Mouse (Mus musculus) forebrain, embryonic 14.5 days (tissue): ENCODE measurements around the gene Irak1bp1. TPM values are rescaled to one million over a fixed set of nuclear protein-coding genes. Genes with fewer than 3 reads are reported as not detected.
A peak's percentile ranks its signal among the peaks of the same experiment; 100 is the strongest.

Experiments used
- ATAC-seq: fragments of 200-750 bp; cut with Nextera tagmentation; 2 replicates; pipeline ENCODE4 v1.8.0; 2017; ENCODE audit warnings: mild to moderate bottlenecking, moderate library complexity
- DNase-seq: peaks from one replicate; pipeline ENCODE4 v3.0.0-alpha.2; 2015; ENCODE audit warnings: low spot score
- H3K27ac ChIP-seq: fragments of 300-500 bp; sonication (generic); 2 replicates; pipeline ENCODE4 v1.5.1; 2014; ENCODE audit warnings: low read depth, mild to moderate bottlenecking, control low read depth, low read length, moderate library complexity
- H3K27me3 ChIP-seq: fragments of 300-500 bp; sonication (generic); replicated peaks from 2 replicates; pipeline ENCODE4 v1.6.1; 2014; ENCODE audit warnings: low read length, control low read depth, mixed read lengths; ENCODE audit not compliant: control insufficient read depth, insufficient read depth
- H3K36me3 ChIP-seq: fragments of 300-500 bp; sonication (generic); 2 replicates; pipeline ENCODE4 v1.6.1; 2014; ENCODE audit warnings: low read length, control low read depth; ENCODE audit not compliant: control insufficient read depth, insufficient read depth
- H3K4me1 ChIP-seq: fragments of 300-500 bp; sonication (generic); 2 replicates; pipeline ENCODE4 v1.6.1; 2014; ENCODE audit warnings: antibody characterized with exemption, low read length, control low read depth; ENCODE audit not compliant: control insufficient read depth, insufficient read depth
- H3K4me2 ChIP-seq: fragments of 300-500 bp; sonication (generic); 2 replicates; pipeline ENCODE4 v1.6.1; 2014; ENCODE audit warnings: mild to moderate bottlenecking, control low read depth, low read length
- H3K4me3 ChIP-seq: fragments of 300-500 bp; sonication (generic); 2 replicates; pipeline ENCODE4 v1.5.1; 2014; ENCODE audit warnings: low read depth, low read length, control low read depth
- H3K9ac ChIP-seq: fragments of 300-500 bp; sonication (generic); 2 replicates; pipeline ENCODE4 v1.6.1; 2014; ENCODE audit warnings: mild to moderate bottlenecking, low read length, control low read depth, moderate library complexity
- H3K9me3 ChIP-seq: fragments of 300-500 bp; sonication (generic); replicated peaks from 2 replicates; pipeline ENCODE4 v1.6.1; 2016; ENCODE audit warnings: low read length, control low read depth, mixed read lengths; ENCODE audit not compliant: control insufficient read depth
- WGBS: fragments of 180-500 bp; shearing (Covaris S2); extraction: QIAGEN DNeasy Blood & Tissue Kit; methylation state at CpG from one replicate; pipeline ENCODE4 v1.1.7; 2014; 5-methylcytosine and 5-hydroxymethylcytosine counted together
- polyA plus RNA-seq: library from polyadenylated mRNA; unstranded; fragments of >200 nt; fragmentation: Nextera tagmentation; extraction: Ambion mirVana; gene quantifications from 2 replicates; pipeline ENCODE4 v1.2.1, GENCODE M21; 2014

The Irak1bp1 gene
- polyA plus RNA-seq, 1 experiment from 2014 or later, result 47.5 TPM

- Histone ChIP-seq H3K4me2 (peak overlapping the region; percentile 66), H3K4me3 (peak overlapping the region; percentile 75), H3K36me3 (0 out of 2 replicates have a peak, but pooled peaks cover 2% of the 10 kb centered on the region), H3K27ac (peak overlapping the region; percentile 92), H3K27me3 (no peaks in the 10 kb centered on the region), H3K9me3 (no peaks in the 10 kb centered on the region), H3K4me1 (peaks cover 16% of the 10 kb centered on the region), H3K9ac (peak overlapping the region; percentile 91)
- ATAC-seq, result peak; percentile 96
- under 1% methylated on average over 63 of the region's 65 CpGs for WGBS
- DNase-seq, result peak; percentile 97
These were observed 522 bp downstream of the Irak1bp1 start for GRCm38 (mm10) chr9:82829693-82830430.

DNA sequence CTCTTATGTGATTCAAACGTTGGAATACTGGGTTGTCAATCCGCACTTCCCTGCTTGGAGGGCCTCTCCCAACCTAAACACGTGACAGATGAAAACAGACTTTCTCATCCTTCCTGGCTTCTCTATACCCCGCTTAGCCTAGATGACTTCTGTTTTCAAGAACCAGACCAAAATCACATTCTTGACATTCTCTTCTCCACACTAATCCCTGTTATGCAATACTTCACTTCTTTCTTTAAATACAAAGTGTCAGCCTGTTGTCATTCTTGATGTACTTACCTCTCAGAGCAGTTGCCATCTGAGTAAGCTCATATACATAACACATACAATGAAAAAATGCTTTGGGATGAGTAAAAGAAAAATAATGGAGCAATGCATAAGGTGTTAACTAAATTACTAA lies 2.6 kb downstream of the Irak1bp1 start:
- no peak overlapping the region for H3K9ac ChIP-seq
- H3K4me1 ChIP-seq, result peaks cover 16% of the 10 kb centered on the region
- no peak overlapping the region for H3K4me2 ChIP-seq
- DNase-seq, result no peak
- H3K4me3 ChIP-seq, result no peak overlapping the region
- H3K36me3 ChIP-seq, result 0 out of 2 replicates have a peak, but pooled peaks cover 2% of the 10 kb centered on the region
- no peaks in the 10 kb centered on the region for H3K9me3 ChIP-seq
- no peaks in the 10 kb centered on the region for H3K27me3 ChIP-seq
- 55% methylated on average over 4 of the region's 4 CpGs for WGBS
- ATAC-seq, result no peak
- H3K27ac ChIP-seq, result no peak overlapping the region

DNA sequence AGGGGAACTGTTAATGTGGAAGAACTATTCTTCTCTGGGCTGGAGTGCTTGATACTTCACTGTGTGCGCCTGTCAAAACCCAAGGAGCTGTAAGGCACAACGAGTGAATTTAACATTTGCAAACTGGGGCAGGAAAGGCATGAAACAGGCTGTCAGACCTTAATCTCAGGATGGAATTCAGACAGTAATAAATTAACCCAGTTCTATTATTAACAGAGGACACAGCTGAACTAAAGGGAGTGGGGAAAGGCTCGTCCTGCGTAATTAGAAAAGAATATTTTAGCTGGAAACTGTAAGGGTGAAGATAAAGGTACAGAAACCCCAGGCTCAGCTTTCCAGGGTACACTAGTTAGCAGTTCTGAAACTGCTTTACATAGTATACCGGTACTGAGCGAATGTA lies 6.6 kb downstream of the Irak1bp1 start:
- Histone ChIP-seq H3K9ac (no peak overlapping the region), H3K4me2 (no peak overlapping the region), H3K4me3 (no peak overlapping the region), H3K4me1 (peaks cover 8% of the 10 kb centered on the region; the same call in 1 of the 2 replicates), H3K27ac (no peak overlapping the region), H3K27me3 (no peaks in the 10 kb centered on the region), H3K36me3 (peaks cover 21% of the 10 kb centered on the region; the same call in 1 of the 2 replicates), H3K9me3 (no peaks in the 10 kb centered on the region)
- DNase-seq, result no peak
- ATAC-seq, result no peak
- WGBS, result 63% methylated on average over 6 of the region's 6 CpGs

DNA sequence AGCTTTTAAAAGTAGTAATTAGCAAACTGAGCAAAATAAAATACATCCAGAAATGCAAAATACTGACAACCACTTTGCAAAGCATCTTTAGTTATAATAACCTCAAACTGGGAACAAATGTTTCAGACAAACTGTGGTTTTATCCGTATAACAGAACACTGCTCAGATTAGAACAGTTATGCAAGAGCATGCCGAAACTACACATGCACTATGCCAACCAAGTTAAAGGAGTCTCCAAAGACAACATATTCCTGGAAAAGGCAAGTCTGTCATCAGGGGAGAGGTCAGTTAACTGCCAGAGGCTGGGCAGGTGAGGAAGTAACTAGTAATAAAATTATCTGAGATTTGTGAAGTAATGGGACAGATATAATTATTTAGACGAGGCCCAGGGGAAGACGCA lies 13.3 kb downstream of the Irak1bp1 start:
- 95% methylated on average over 4 of the region's 4 CpGs for WGBS
- DNase-seq (no peak), ATAC-seq (no peak)

GRCm38 (mm10) chr9:82854040-82854439 lies 24.7 kb downstream of the Irak1bp1 start:
- Histone ChIP-seq H3K27ac (no peak overlapping the region), H3K4me1 (no peaks in the 10 kb centered on the region), H3K4me2 (no peak overlapping the region), H3K27me3 (no peaks in the 10 kb centered on the region), H3K4me3 (no peak overlapping the region), H3K9me3 (no peaks in the 10 kb centered on the region), H3K36me3 (no peaks in the 10 kb centered on the region), H3K9ac (no peak overlapping the region)
- WGBS, result 58% methylated on average over 2 of the region's 2 CpGs
- ATAC-seq, result peak; percentile 61; the same call in 1 of the 2 replicates
- peak; percentile 56 for DNase-seq

More for the DNA sequence above, 13.3 kb downstream of the Irak1bp1 start:
- Histone ChIP-seq H3K4me3 (no peak overlapping the region), H3K4me1 (no peaks in the 10 kb centered on the region), H3K9me3 (no peaks in the 10 kb centered on the region), H3K9ac (no peak overlapping the region), H3K36me3 (peaks cover 43% of the 10 kb centered on the region), H3K27me3 (no peaks in the 10 kb centered on the region), H3K4me2 (no peak overlapping the region), H3K27ac (no peak overlapping the region)

- DNase-seq, result no peak
- ATAC-seq, result no peak
- no peaks in the 10 kb centered on the region for H3K4me1 ChIP-seq
- H3K4me3 ChIP-seq, result no peak overlapping the region
- H3K27ac ChIP-seq, result no peak overlapping the region
- H3K36me3 ChIP-seq, result no peaks in the 10 kb centered on the region
- H3K4me2 ChIP-seq, result no peak overlapping the region
- H3K27me3 ChIP-seq, result no peaks in the 10 kb centered on the region
- H3K9ac ChIP-seq, result no peak overlapping the region
- H3K9me3 ChIP-seq, result no peaks in the 10 kb centered on the region
- WGBS, result 39% methylated on average over 3 of the region's 3 CpGs
These were observed 25.8 kb downstream of the Irak1bp1 start for GRCm38 (mm10) chr9:82854973-82855614.

DNA sequence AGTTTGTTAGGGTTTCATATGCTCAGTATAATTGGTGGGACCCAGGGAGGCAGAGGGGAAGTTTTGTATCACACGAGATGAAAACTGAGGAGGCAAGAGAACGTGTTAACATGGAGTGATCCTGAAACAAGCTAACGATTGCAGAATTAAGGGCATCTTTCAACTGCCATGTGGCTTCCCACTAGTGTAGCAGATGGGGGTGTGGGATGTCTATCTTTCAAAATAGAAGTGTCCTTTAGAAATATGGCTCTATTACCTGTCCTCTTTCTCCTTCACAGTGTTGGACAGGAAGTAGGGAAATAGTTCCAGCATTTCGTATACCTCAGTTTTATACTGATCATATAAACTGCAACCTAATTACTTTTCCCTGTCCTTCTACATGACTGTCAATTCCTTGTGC lies 26.9 kb downstream of the Irak1bp1 start:
- H3K36me3 ChIP-seq, result no peaks in the 10 kb centered on the region
- no peak overlapping the region for H3K4me2 ChIP-seq
- H3K4me3 ChIP-seq, result no peak overlapping the region
- H3K4me1 ChIP-seq, result no peaks in the 10 kb centered on the region
- H3K9ac ChIP-seq, result no peak overlapping the region
- H3K27ac ChIP-seq, result no peak overlapping the region
- no peaks in the 10 kb centered on the region for H3K27me3 ChIP-seq
- ATAC-seq (no peak), DNase-seq (no peak)
- WGBS, result 75% methylated on average over 4 of the region's 4 CpGs
- H3K9me3 ChIP-seq, result no peaks in the 10 kb centered on the region

GRCm38 (mm10) chr9:82860805-82861204 lies 31.5 kb downstream of the Irak1bp1 start:
- DNase-seq, result no peak
- no peaks in the 10 kb centered on the region for H3K27me3 ChIP-seq
- no peak for ATAC-seq
- no peak overlapping the region for H3K4me2 ChIP-seq
- no peaks in the 10 kb centered on the region for H3K4me1 ChIP-seq
- no peak overlapping the region for H3K27ac ChIP-seq
- 96% methylated on average over 2 of the region's 2 CpGs for WGBS
- no peaks in the 10 kb centered on the region for H3K9me3 ChIP-seq
- H3K9ac ChIP-seq, result no peak overlapping the region
- H3K36me3 ChIP-seq, result peaks cover 8% of the 10 kb centered on the region; the same call in 1 of the 2 replicates
- H3K4me3 ChIP-seq, result no peak overlapping the region

DNA sequence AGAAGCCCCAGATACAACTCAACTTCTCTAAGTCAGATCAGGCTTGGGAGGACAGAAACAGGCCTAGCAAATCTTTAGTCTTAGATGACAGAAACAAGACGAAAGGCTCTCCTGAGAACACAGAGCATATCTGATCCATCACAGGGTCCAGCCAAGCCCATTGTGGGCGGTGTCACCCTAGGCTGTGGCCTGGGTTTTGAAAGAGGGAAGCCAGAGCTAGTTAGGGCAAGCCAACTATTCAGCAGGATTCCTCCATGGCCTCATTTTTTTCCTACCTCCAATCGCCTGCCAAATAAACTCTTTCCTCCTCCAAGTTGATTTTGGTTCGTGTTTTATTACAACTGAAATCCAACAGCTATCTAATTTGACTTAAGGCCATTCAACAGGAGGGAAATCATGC lies 32.0 kb downstream of the Irak1bp1 start:
- Histone ChIP-seq H3K9me3 (no peaks in the 10 kb centered on the region), H3K36me3 (peaks cover 13% of the 10 kb centered on the region; the same call in 1 of the 2 replicates), H3K27me3 (no peaks in the 10 kb centered on the region), H3K4me3 (no peak overlapping the region), H3K4me2 (no peak overlapping the region), H3K4me1 (no peaks in the 10 kb centered on the region), H3K27ac (no peak overlapping the region), H3K9ac (no peak overlapping the region)
- DNase-seq (no peak), ATAC-seq (no peak)
- 85% methylated on average over 4 of the region's 4 CpGs for WGBS
